Mouse (Mus musculus): ENCODE results near the gene Ank3. TPM values are rescaled to one million over a fixed set of nuclear protein-coding genes. Genes with fewer than 3 reads are reported as not detected.
A peak's percentile ranks its signal among the peaks of the same experiment; 100 is the strongest.

Ank3 gene
- polyA plus RNA-seq, 1 experiment from 2014 or later, result 68.1 TPM

- Histone ChIP-seq H3K4me2 (no peak overlapping the region), H3K4me3 (replicated peaks) (no peak overlapping the region), H3K4me1 (no peaks in the 10 kb centered on the region), H3K9ac (no peak overlapping the region), H3K27me3 (no peaks in the 10 kb centered on the region), H3K27ac (no peak overlapping the region), H3K9me3 (no peaks in the 10 kb centered on the region), H3K36me3 (replicated peaks) (no peaks in the 10 kb centered on the region)
- WGBS, result 57% methylated on average over 10 of the region's 10 CpGs
- ATAC-seq (ENCODE audit: low FRiP score), result no peak
These were observed 24.6 kb upstream of the Ank3 start for GRCm38 (mm10) chr10:69373796-69374550.

- no peak for ATAC-seq (ENCODE audit: low FRiP score)
- H3K27me3 ChIP-seq, result no peaks in the 10 kb centered on the region
- H3K4me2 ChIP-seq, result no peak overlapping the region
- H3K36me3 ChIP-seq (replicated peaks), result no peaks in the 10 kb centered on the region
- 50% methylated on average over 7 of the region's 7 CpGs for WGBS
- H3K27ac ChIP-seq, result no peak overlapping the region
- H3K4me1 ChIP-seq, result no peaks in the 10 kb centered on the region
- no peaks in the 10 kb centered on the region for H3K9me3 ChIP-seq
- H3K9ac ChIP-seq, result no peak overlapping the region
- no peak overlapping the region for H3K4me3 ChIP-seq (replicated peaks)
These were observed 23.4 kb upstream of the Ank3 start for GRCm38 (mm10) chr10:69375154-69375553.

- Histone ChIP-seq H3K9ac (no peak overlapping the region), H3K9me3 (no peaks in the 10 kb centered on the region), H3K27me3 (no peaks in the 10 kb centered on the region), H3K36me3 (replicated peaks) (no peaks in the 10 kb centered on the region), H3K4me3 (replicated peaks) (no peak overlapping the region), H3K4me1 (no peaks in the 10 kb centered on the region), H3K4me2 (no peak overlapping the region), H3K27ac (no peak overlapping the region)
- 96% methylated on average over 1 of the region's 1 CpGs for WGBS
- ATAC-seq (ENCODE audit: low FRiP score), result no peak
These were observed 15.4 kb upstream of the Ank3 start for GRCm38 (mm10) chr10:69383186-69383585.

- WGBS, result 84% methylated on average over 11 of the region's 11 CpGs
These were observed 13.9 kb upstream of the Ank3 start for GRCm38 (mm10) chr10:69384640-69385039.

GRCm38 (mm10) chr10:69385136-69385535, 13.4 kb upstream of the Ank3 start:
- H3K4me3 ChIP-seq (replicated peaks), result no peak overlapping the region
- H3K9me3 ChIP-seq, result no peaks in the 10 kb centered on the region
- WGBS, result 89% methylated on average over 8 of the region's 8 CpGs

More at GRCm38 (mm10) chr10:69384640-69385039, 13.9 kb upstream of the Ank3 start:
- H3K27ac ChIP-seq, result no peak overlapping the region
- no peaks in the 10 kb centered on the region for H3K4me1 ChIP-seq
- H3K36me3 ChIP-seq (replicated peaks), result no peaks in the 10 kb centered on the region
- H3K4me2 ChIP-seq, result no peak overlapping the region
- no peak overlapping the region for H3K4me3 ChIP-seq (replicated peaks)
- no peaks in the 10 kb centered on the region for H3K9me3 ChIP-seq
- H3K27me3 ChIP-seq, result no peaks in the 10 kb centered on the region
- no peak overlapping the region for H3K9ac ChIP-seq
- no peak for ATAC-seq (ENCODE audit: low FRiP score)

GRCm38 (mm10) chr10:69386767-69387166, 11.8 kb upstream of the Ank3 start:
- no peaks in the 10 kb centered on the region for H3K4me1 ChIP-seq
- H3K36me3 ChIP-seq (replicated peaks), result no peaks in the 10 kb centered on the region
- H3K27ac ChIP-seq, result no peak overlapping the region
- no peaks in the 10 kb centered on the region for H3K27me3 ChIP-seq
- no peak overlapping the region for H3K9ac ChIP-seq
- ATAC-seq (ENCODE audit: low FRiP score), result no peak
- WGBS, result 83% methylated on average over 8 of the region's 8 CpGs
- no peaks in the 10 kb centered on the region for H3K9me3 ChIP-seq
- H3K4me2 ChIP-seq, result no peak overlapping the region
- no peak overlapping the region for H3K4me3 ChIP-seq (replicated peaks)

More at GRCm38 (mm10) chr10:69385136-69385535, 13.4 kb upstream of the Ank3 start:
- no peaks in the 10 kb centered on the region for H3K36me3 ChIP-seq (replicated peaks)
- ATAC-seq (ENCODE audit: low FRiP score), result no peak
- no peak overlapping the region for H3K4me2 ChIP-seq
- H3K27ac ChIP-seq, result no peak overlapping the region
- no peaks in the 10 kb centered on the region for H3K4me1 ChIP-seq
- no peaks in the 10 kb centered on the region for H3K27me3 ChIP-seq
- no peak overlapping the region for H3K9ac ChIP-seq

GRCm38 (mm10) chr10:69389511-69389910, 9.1 kb upstream of the Ank3 start:
- Histone ChIP-seq H3K36me3 (replicated peaks) (no peaks in the 10 kb centered on the region), H3K27me3 (peaks cover 2% of the 10 kb centered on the region), H3K4me1 (no peaks in the 10 kb centered on the region), H3K9ac (no peak overlapping the region), H3K9me3 (no peaks in the 10 kb centered on the region), H3K4me2 (no peak overlapping the region), H3K27ac (no peak overlapping the region), H3K4me3 (replicated peaks) (no peak overlapping the region)
- 90% methylated on average over 4 of the region's 4 CpGs for WGBS
- no peak for ATAC-seq (ENCODE audit: low FRiP score)

GRCm38 (mm10) chr10:69398197-69398762, 293 bp upstream of the Ank3 start:
- Histone ChIP-seq H3K27me3 (peaks cover 72% of the 10 kb centered on the region), H3K4me2 (peak overlapping the region; percentile 100), H3K9me3 (no peaks in the 10 kb centered on the region), H3K27ac (no peak overlapping the region), H3K9ac (peak overlapping the region; percentile 55; the same call in 1 of the 2 replicates), H3K4me3 (replicated peaks) (peak overlapping the region; percentile 68), H3K4me1 (peaks cover 25% of the 10 kb centered on the region), H3K36me3 (replicated peaks) (no peaks in the 10 kb centered on the region)
- ATAC-seq (ENCODE audit: low FRiP score), result peak; percentile 23; the same call in 1 of the 2 replicates
- WGBS, result under 1% methylated on average over 26 of the region's 26 CpGs

- 3% methylated on average over 17 of the region's 17 CpGs for WGBS
- peak overlapping the region; percentile 68 for H3K4me3 ChIP-seq (replicated peaks)
- H3K27me3 ChIP-seq, result peaks cover 66% of the 10 kb centered on the region
- H3K4me2 ChIP-seq, result peak overlapping the region; percentile 100
- H3K36me3 ChIP-seq (replicated peaks), result no peaks in the 10 kb centered on the region
- H3K4me1 ChIP-seq, result peaks cover 25% of the 10 kb centered on the region
- ATAC-seq (ENCODE audit: low FRiP score), result no peak
- H3K9ac ChIP-seq, result 0 out of 2 replicates have a peak overlapping the region, but pooled peaks have one; percentile 55
- H3K27ac ChIP-seq, result no peak overlapping the region
- no peaks in the 10 kb centered on the region for H3K9me3 ChIP-seq
These were observed 1.3 kb downstream of the Ank3 start for GRCm38 (mm10) chr10:69399814-69400385.

- Histone ChIP-seq H3K4me2 (no peak overlapping the region), H3K4me3 (replicated peaks) (no peak overlapping the region), H3K9me3 (no peaks in the 10 kb centered on the region), H3K27me3 (peaks cover 15% of the 10 kb centered on the region), H3K27ac (no peak overlapping the region), H3K9ac (no peak overlapping the region), H3K36me3 (replicated peaks) (no peaks in the 10 kb centered on the region), H3K4me1 (peaks cover 2% of the 10 kb centered on the region; the same call in 1 of the 2 replicates)
- ATAC-seq (ENCODE audit: low FRiP score), result no peak
- 84% methylated on average over 4 of the region's 4 CpGs for WGBS
These were observed 6.9 kb downstream of the Ank3 start for GRCm38 (mm10) chr10:69405431-69405830.

- H3K4me1 ChIP-seq, result no peaks in the 10 kb centered on the region
- H3K36me3 ChIP-seq (replicated peaks), result no peaks in the 10 kb centered on the region
- no peak overlapping the region for H3K4me2 ChIP-seq
- H3K27ac ChIP-seq, result no peak overlapping the region
- H3K27me3 ChIP-seq, result no peaks in the 10 kb centered on the region
- no peak overlapping the region for H3K4me3 ChIP-seq (replicated peaks)
- no peak for ATAC-seq (ENCODE audit: low FRiP score)
- no peaks in the 10 kb centered on the region for H3K9me3 ChIP-seq
- 73% methylated on average over 12 of the region's 12 CpGs for WGBS
- H3K9ac ChIP-seq, result no peak overlapping the region
These were observed 16.3 kb downstream of the Ank3 start for GRCm38 (mm10) chr10:69414888-69415287.

GRCm38 (mm10) chr10:69418716-69419115, 20.1 kb downstream of the Ank3 start:
- 92% methylated on average over 8 of the region's 8 CpGs for WGBS
- Histone ChIP-seq H3K4me1 (no peaks in the 10 kb centered on the region), H3K9me3 (no peaks in the 10 kb centered on the region), H3K9ac (no peak overlapping the region), H3K27ac (no peak overlapping the region), H3K36me3 (replicated peaks) (no peaks in the 10 kb centered on the region), H3K4me2 (no peak overlapping the region), H3K27me3 (no peaks in the 10 kb centered on the region), H3K4me3 (replicated peaks) (no peak overlapping the region)
- no peak for ATAC-seq (ENCODE audit: low FRiP score)
